Mouse (Mus musculus) c-Kit-positive CD71-positive TER-119-negative erythroid progenitor cells, embryonic 14.5 days (primary cell): ENCODE measurements around the gene Hist2h2ab.
A peak's percentile ranks its signal among the peaks of the same experiment; 100 is the strongest.
"Not testable (repeated sequence)": the region's sequence is repeated elsewhere in the genome, so short reads cannot be mapped to it uniquely, and the experiment has no call there.

Source experiments
- DNase-seq: peaks from one replicate; pipeline ENCODE4 v3.0.0-alpha.2; 2013; ENCODE audit warnings: low read depth

Gene Hist2h2ab

GRCm38 (mm10) chr3:96219661-96220130 lies at the start of gene Hist2h2ab, which contains the start of gene Bola1:
TSS of gene Hist2h2ab (plus strand) at chr3:96219865.
TSS of gene Bola1 (minus strand) at chr3:96219709.
- peak; percentile 82 for DNase-seq

DNA sequence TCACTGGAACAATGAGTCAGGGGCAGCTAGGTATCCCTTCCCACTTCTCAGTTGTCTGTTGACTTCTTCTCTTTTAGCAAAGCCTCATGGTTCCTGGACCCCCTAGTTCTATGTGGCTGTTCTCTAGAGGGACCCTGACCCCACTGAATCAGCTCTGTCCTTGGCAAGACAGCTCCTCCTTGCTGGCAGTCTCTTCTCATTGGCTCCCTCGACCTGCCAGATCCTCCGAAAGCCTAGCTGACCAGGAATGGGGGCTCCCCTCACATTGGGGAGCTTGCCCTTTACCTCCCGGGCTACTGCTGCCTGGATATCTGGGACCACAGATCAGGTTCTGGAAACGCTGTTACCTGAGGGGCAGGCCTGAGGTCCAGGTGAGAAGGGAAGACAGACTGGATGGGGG lies 49.4 kb upstream of the Hist2h2ab start:
- DNase-seq: no peak

DNA sequence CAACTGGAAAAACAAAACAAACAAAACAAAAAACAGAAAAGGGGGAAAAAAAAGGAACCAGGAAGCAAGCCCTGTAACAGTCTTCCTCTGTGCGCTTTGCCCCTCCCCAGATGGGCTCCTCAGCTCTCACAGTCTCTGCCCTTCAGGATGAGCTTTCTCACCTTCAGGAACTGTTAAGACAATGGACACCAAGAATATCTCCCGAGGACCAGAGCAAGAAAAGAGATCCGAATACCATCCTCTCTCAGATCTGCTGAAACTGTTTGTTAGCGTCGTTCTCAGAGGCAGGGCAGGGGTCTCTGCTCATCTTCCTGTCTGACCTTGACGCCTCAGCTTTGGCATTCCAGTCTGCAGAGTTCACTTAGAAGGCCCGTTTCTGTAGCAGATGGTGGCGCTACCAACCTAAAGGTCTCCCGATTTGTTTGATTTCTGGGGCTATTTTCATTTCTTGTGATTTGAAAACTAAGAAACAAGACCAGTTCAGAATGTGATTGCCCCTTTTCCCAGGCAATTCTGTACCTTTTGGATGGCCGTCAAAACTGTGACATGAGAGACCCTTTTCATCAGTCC lies 48.6 kb upstream of the Hist2h2ab start:
- no peak for DNase-seq

DNA sequence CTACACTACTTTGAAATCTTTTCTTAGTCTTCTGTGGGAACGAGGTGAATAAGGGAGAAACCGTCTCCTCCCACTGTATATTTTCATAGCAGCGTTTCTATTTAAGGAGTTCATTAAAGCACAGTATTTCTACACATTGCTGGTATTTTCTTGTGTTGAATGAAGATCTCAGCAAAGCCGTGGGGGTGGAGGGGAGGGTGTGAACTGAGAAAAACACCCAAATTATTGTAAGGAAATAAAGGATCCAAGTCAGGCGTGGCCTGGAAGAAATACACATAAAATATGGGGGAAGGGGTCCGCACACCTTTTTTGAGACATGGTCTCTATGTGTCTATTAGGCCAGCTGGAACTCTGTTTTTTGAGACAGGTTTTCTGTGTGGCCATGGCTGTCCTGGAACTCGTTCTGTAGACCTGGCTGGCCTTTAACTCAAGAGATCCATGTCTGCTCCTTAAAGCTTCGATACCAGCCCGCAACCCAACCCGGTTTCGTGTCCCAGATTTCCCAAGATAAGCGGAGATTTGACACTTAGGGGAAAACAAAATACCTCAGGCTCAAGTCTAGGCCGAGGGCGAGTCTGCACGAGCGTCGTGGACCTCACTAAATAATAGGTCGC lies 48.0 kb upstream of the Hist2h2ab start:
- DNase-seq: peak; percentile 27

GRCm38 (mm10) chr3:96172197-96173178 lies 47.2 kb upstream of the Hist2h2ab start, which contains the start of gene Sf3b4:
TSS of gene Sf3b4 (plus strand) at chr3:96172332.
- peak; percentile 79 for DNase-seq

DNA sequence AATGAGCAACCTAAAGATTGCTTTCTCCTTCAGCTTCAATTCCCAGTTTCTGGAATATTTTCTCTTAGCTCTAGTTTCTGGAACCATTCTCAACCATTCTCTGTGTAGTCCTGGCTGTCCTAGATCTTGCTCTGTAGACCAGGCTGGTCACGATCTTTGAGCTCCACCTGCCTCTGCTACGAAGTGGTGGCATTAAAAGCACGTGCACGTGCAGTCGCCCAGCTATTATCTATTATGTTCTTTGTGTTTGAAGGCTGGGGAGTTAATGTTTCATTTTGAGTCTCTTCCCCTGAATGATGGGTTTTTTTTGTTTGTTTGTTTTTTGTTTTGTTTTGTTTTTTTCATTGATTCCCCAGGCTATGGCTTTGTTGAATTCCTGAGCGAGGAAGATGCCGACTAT lies 46.5 kb upstream of the Hist2h2ab start:
- no peak for DNase-seq

DNA sequence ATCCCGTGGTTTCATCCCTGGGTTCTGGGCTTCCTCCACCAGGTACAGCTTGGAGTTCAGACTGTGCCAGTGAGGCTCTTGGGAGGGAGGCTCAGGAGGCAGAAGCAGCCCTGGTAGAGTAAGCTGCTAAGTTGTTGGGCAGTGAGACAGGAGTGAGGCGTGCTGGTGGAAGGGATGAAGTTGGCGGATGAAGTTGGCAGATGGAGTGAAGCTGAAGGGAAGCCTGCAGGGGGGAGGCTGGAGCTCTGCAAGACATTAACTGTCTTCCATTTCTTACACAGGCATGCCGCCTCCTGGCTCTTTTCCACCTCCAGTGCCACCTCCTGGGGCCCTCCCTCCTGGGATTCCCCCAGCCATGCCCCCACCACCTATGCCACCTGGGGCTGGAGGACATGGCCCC lies 45.6 kb upstream of the Hist2h2ab start:
- not testable (repeated sequence) for DNase-seq

- DNase-seq: no peak
These were observed 44.4 kb upstream of the Hist2h2ab start for GRCm38 (mm10) chr3:96175251-96175650.

- DNase-seq: no peak
These were observed 41.2 kb upstream of the Hist2h2ab start for GRCm38 (mm10) chr3:96178427-96178826.

- DNase-seq: no peak
These were observed 40.8 kb upstream of the Hist2h2ab start for GRCm38 (mm10) chr3:96178902-96179301.

DNA sequence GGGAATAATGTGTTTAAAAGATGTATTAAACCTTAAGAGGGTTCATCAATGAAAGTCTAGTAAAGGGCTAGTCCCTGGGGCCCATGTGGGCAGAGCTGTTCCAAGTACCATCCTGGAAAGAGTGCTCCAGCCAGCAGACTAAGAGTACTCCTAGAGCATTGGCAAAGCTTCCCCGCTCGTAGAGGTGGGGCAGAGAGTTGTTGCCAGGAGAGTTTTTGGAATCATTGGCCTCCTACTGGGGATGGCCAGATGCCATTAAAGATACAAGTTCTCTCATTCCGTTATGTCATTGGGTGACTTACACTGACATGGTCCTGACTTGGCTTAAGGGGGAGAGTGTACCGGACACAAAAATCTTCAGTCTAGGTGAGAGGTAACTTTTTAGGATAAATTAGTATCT lies 40.1 kb upstream of the Hist2h2ab start:
- DNase-seq: no peak

DNA sequence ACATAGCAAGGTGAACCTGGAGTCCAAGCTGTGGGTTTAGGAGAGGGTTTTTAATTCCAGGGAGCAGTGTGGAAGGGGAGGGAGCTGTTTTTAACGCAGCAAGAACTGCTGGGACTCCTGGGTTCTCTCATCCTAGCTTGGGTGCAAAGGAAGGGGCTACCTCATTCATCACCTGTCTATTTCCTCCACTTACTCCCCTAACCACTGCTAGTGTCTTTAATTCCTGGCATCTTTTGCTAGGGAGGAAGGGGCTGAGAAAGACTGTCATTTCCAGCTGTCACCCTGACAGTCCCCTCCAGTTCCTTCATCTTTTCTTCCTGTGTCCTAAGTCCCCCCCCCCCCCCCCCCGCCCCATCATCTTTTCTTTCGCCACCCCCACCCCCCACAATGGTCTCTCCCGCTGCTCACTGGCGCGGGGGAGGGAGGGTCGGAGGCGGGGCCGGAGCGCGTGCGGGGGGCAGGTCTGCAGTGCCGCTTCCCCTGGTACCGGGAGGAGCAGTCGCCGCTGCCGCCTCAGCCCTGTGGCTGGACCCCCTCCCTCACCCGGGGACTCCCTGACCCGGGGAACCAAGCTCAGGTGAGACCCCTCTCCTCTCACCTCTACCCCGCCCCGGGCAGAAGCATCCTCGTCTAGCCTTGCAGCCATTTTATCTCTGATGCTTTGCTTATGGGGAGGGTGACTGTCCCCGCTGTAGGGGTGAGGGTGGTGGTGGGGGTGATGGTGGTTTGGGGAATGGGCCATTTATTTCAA lies 38.8 kb upstream of the Hist2h2ab start, which contains the start of gene Sv2a:
Gene Sv2a (plus strand): TSS at position 425 of the 751 bp plus-strand sequence.
- DNase-seq: no peak

GRCm38 (mm10) chr3:96181510-96182381 lies 37.9 kb upstream of the Hist2h2ab start:
- no peak for DNase-seq

DNA sequence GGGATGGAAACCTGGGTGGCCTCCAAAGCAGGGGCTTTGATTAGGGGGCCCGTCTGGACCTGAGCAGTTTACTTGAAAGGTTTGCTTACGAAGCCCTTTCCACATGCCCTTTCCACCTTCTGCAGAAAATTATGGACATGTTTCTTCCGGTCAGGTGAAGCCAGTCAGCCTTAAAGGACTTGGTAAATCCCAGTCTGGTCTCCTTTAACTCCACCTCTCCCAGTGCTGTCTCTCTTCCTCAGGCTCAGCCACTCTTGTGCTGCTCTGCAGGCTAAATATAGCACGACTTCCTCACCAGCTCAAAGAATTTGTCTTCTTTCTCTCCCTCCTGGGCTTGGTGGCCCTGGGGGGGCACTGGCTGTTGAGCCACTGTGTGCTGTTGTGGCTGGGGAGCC lies 37.3 kb upstream of the Hist2h2ab start:
- DNase-seq: no peak

GRCm38 (mm10) chr3:96192977-96193376 lies 26.7 kb upstream of the Hist2h2ab start:
- no peak for DNase-seq

- no peak for DNase-seq
These were observed 24.7 kb upstream of the Hist2h2ab start for GRCm38 (mm10) chr3:96194966-96195365.

DNA sequence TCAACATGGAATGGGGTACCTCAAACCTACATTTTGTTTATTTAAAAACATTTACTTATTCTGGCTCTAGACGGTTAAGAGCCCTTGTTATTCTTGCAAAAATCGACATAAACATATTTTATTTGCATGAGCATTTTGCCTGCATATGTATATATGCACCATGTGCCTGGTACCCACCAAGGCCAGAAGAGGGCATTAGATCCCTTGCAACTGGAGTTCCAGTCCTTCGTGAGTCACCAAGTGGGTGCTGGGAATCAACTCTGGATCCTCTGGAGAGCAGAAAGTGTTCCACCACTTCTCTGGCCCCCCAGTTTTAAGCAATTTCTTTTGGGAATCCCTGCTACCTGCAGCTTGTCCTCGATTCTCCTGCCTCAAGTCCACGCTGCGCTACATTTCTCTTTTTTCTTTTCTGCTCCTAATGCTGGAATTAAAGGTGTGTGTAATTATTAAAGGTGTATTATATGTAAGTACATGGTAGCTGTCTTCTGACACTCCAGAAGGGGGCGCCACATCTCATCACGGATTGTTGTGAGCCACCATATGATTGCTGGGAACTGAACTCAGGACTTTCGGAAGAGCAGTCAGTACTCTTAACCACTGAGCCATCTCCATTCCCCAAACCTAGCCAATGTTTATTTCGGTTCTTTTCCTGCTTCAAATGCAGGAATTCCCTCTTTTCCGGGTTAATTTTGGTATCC lies 23.9 kb upstream of the Hist2h2ab start:
- DNase-seq: no peak

- DNase-seq: no peak
These were observed 23.1 kb upstream of the Hist2h2ab start for GRCm38 (mm10) chr3:96196437-96197128.

DNA sequence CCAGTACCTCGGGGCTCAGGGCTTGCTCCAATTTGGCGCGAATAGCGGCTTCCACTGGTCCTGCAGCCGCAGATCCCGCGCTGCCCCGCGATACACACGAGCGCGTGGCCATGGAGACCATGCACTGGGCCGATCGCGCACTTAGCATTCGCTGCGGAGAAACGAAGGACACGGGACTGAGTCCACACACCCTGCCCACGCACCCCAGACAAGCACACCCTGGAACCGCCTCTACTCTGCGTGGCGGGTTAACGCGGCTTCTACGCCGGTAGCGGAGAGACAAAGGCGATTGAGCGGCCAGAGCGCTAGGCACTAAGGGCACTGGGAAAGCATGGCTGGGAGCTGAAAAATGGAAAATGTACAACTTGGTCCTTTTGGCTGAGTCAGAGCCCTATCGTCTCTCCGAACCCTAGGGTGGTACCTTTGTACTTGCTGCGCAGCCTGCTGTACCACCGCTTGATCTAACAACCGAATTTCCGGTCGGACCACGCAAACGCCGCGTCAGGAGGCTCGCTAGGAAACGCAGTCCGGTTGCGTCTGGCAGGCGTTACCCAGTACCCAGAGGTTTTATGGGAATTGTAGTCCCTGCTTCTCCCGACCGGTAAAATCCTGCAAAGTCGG lies 22.4 kb upstream of the Hist2h2ab start:
- peak; percentile 81 for DNase-seq
